Mouse (Mus musculus) left cerebral cortex, adult 9 months (tissue): ENCODE measurements around the gene H3f3a.

Experiments
- DNase-seq, 2 experiments: peaks; one replicate each; pipeline ENCODE4 v3.0.0; 2022; ENCODE audit warnings: low spot score in 2 of 2

H3f3a gene

DNA sequence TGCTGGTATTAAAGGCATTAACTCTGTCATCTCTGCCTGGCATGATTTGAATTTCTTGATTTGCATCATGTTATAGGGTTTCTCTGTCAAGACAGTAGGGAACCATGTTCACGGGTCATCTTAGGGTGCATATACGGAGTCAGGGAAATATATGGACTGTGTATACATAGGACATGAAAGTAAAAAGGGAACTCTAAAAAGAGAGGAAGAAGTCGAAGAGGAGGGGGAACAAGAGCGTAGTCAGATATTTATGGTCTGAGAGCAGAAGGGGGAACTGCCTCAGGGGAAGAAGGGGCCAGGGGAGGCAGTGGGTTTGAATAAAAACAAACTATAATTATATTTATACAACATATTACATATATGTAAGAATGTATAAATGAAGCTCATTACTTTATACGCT is 8.5 kb upstream of the H3f3a start:
- no peak for DNase-seq

DNA sequence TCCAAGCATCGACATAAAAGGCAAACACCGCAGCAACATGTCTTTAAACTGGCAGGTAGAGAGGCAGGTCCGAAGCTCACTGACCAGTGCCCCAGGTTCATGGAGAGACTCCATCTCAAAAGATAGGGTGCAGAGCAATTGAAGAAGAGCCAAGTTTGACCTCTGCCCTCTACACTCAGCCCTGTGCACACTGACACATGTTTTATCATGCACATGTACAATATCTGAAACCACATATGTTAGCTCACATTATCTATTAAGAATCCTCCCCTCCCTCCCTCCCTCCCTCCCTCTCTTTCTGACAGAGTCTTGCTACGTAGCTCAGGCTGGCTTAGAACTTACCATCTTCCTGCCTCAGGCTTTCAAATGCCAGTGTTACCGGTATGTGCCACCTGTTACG is 7.4 kb upstream of the H3f3a start:
- no peak for DNase-seq

DNA sequence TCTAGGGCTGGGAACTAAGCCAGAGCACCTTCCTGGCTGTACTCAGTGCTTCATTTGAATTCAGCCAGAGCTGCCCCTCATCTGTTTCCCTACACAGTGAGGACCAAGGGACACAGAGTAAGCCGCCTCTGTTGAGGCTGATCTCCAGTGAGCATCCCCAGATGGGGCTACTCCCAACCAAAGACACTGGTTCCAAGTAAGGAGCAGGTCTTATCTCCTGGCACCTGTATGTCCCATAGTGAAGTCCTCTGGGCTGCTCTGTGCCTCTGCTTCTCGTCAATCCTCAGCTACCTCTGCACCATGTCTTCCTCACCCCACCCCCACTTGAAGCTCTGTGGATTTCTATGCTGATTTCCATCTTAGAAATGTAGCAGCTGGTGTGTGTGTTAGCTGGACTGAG is 4.3 kb upstream of the H3f3a start:
- no peak for DNase-seq

GRCm38 (mm10) chr1:180815371-180816024 is 1.8 kb upstream of the H3f3a start:
- DNase-seq = no peak

DNA sequence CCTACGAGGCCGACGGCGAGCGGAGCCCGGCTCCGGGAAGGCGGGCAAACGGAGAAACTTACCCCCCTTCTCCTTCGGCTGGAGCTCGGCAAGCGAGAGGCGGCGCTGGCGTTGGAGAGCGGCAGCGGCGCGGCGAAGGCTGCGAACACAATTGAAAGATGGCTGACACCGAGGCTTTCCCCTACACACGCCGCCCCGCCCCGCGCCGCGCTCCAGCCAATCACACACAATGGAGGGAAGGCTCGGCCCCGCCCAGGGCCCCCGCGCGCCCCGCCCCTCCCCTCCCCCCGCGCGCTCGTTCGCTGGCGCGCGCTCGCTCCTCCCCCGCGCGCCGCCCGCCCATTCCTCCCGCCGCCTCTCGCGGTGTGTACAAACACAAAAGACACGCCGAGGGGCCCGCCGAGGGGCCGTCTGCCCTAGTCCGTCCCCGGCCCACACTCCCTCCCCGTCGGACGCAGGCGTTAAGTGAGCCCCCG is 296 bp downstream of the H3f3a start:
- peak; percentile 78 to 92 for DNase-seq

DNA sequence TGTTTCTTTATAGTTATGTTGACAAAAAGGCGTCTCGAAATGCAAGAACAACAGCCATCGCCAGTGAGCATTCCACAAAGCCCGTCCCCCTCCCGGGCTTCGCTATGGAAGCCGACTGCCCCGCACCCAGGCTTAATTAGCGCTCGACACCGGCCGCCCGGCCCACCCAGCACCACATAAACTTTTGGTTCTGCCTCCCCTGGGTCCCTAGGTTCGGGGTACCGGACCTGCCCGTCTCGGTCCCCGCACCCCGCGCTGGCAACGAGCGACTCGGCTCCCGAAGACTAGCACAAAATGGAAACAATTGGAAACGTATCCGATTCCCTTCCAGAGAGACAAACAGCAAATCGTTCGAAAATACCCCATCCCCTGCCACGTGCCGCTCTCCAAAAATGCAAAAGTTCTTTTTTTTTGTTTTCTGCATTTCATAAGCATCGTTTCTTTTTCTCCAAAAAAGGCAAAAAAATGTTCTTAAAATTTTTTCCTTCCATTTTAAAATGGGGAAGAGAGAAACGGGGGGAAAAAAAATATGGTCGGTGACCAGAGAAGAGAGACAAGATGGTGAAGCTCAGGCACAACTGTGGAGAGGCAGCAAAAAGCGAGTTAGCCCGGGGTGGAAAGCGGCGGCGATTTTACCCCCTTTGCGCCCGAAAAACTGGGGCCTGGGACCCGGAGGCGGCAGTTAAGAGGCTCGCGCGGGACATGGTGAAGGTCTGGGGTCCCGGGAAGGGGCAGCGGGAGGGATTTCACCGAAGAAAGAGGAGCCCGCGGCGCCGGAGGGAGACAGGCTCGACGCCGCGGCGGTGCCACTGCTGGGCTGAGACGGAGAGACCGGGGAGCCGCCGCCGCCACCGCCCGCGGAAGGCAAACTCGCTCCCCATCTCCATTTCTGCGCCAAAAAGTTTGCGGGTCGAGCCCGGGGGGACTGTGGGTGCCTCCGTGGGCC is 1.0 kb downstream of the H3f3a start:
- peak; percentile 30 to 33 for DNase-seq

- peak in 1 of 2 experiments; percentile 42 for DNase-seq
Observed at GRCm38 (mm10) chr1:180811596-180812462, 1.9 kb downstream of the H3f3a start.

GRCm38 (mm10) chr1:180810976-180811375 is 2.8 kb downstream of the H3f3a start:
- DNase-seq = no peak

- DNase-seq = no peak
Observed at GRCm38 (mm10) chr1:180808831-180809230, 4.9 kb downstream of the H3f3a start.

DNA sequence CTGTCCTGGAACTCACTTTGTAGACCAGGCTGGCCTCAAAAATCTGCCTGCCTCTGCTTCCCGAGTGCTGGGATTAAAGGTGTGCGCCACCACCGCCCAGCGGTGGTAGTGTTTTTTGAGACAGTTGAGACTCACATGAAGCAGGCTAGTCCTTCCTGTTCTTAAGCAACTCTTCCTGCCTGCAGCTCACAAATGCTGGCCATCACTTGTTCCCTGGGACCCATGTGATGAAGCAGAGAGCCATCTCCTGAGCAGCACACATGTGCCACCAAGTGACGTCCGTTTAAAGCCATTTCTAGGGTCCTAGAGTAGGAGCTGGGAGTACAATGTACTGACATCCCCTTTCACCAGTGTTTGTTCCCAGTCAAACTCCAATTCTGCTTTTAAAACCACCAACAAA is 9.9 kb downstream of the H3f3a start:
- DNase-seq = no peak

DNA sequence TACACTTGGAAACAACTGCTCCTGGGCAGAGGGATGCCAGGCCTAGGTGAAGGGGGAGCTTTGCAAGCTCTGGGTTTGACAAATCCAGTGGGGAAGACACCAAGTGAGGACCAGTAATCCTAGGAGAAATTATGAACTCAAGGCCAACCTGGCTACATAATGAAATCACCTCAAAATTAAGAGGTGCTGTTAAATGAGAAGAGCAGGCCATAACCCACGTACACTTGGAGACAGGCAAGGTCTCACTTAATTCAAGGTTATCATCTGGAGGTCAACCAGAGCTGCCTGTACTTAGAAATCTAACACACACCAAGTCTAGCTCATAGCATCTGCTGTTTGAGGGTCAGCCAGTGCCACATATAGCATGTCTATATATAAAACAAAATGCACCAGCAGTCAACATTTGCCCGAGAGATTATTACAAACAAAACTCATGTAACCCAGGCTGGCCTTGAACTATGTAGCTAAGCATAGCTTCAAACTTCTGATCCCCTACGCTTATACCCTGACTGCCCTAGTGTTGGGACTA is 12.2 kb downstream of the H3f3a start:
- no peak for DNase-seq

GRCm38 (mm10) chr1:180800814-180801213 is 12.9 kb downstream of the H3f3a start:
- DNase-seq = no peak

DNA sequence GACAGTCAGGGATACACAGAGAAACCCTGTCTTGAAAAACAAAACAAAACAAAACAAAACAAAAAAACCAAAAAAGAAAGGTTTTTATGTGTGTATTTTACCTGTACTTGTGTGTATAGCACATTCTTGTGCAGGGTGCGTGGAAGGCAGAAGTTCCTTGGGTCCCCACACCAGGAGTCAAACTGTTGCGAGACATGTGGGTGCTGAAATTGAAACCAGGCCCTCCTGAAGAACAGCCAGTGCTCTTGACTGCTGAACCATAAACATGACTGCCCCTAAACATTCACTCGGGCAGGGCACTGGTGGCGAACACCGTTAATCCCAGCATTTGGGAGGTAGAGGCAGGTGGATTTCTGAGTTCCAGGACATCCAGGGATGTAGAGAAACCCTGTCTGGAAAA is 13.7 kb downstream of the H3f3a start:
- DNase-seq = no peak

- no peak for DNase-seq
Observed at GRCm38 (mm10) chr1:180799253-180799652, 14.5 kb downstream of the H3f3a start.

DNA sequence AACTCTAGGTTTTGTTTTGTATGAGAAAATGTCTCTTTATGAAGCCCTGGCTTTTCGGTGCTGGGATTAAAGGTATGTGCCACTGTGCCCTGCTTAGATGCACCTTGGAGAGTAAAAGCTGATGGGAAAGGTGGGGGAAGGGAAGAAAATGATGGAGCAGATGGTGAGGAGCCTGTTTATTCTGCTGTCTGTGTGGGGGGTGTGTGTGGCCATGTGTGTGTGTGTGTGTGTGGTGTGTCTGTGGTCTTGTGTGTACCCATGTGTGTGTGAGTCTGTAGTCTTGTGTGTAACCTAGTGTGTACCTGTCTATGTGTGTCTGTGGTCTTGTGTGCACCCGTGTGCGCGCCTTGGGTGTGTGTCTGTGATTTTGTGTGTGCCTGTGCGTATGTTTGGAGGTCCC is 15.1 kb downstream of the H3f3a start:
- no peak for DNase-seq

DNA sequence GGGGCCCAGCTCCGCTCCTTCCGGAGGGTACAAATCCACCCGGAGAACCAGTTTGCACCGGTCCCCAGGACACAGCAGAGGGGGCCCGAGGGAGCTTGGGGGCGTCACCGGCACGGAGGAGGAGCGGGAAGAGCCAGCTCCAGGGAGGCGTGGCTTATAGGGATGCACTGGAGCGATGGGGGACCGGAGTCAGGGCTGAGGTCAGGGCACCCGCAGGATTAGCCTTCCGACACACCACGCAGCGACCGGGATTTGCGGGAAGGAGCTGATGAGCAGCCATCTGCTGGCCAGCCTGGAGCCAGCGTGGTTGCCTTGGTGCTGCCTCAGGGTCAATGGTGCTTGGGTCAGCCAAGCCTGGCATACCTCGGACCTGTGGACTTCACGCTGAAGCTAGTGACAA is 19.6 kb downstream of the H3f3a start:
- DNase-seq = no peak

- DNase-seq = no peak
Observed at GRCm38 (mm10) chr1:180793445-180794117, 20.2 kb downstream of the H3f3a start.

DNA sequence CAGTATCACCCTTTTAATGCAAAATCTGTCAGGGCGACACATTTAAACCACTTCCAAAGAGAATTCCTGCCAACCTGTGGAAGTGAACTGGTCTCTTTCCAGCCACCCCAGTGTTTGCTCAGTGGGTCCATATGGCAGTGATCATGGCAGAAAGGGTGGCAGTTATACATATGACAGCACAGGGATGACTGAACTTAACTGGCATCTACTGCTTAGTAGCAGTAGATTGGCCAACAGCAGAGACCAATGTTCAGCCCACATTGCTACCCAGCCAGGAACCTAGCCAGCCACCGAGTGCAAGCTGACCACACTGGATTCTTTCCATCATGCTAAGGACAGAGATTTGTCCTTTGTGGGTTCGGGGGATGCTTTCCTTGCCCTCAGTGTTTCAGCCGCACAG is 20.9 kb downstream of the H3f3a start:
- DNase-seq = no peak

DNA sequence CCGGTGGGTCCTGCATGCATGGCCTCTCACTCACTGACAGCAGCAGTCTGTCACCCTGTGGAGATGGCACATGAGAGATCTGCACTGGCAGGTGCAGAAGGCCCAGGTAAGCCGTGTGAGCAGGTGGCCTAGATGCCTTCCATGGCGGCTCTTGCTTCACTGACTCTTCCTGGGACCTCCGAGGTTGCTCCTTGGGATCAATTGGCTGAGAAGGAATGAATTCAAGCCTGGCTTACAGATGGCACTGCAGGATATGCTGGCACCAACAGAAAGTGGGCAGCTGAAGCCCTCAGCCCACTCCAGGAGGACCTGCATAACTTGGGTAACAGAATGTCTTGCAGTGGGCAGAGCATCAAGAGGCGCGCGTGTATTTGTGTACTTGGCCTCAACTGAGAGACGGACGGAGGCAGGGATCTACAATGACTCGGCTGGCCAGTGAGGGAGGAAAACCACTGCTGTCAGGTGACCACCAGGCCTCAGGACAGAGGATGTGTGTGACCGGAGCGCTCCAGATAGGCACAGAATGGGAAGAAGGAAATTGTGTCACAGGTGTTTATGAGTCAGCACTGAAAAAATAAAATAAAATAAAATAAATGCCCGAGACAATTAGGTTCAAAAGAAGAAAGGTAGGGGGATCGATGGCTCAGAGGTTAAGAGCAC is 21.8 kb downstream of the H3f3a start:
- DNase-seq = no peak

DNA sequence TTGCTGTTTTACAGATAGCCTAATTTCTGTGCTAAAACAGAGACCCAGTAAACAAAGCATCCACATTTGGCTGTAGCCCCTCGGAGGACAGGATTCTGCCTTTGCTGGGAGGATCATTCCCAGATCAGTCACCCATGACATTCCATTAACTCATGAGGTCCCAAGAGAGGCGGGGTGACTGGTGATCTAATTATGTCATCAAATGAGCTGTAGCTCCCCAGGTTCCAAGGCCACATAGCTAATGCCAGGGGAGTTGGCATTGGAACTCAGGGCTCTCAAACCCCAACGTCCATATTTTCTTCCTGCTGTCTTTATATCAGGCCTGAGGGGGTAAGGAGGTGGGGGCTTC is 30.2 kb downstream of the H3f3a start:
- DNase-seq = no peak
